ENCODE assay signal across 8 mouse cellular contexts in genomic region chr15:102355134-102355870, GRCm38 (mm10). TPM values are rescaled to one million over a fixed set of nuclear protein-coding genes. Genes with fewer than 3 reads are reported as not detected.
DNase-seq lines count a peak whose midpoint lies in the region; ATAC-seq lines count a peak whose summit lies in the region.

No protein-coding gene starts in this region.

- peaks cover 49% of the 10 kb centered on the region for H3K27me3 ChIP-seq in forebrain, embryonic 12.5 days

- ATAC-seq in CD4-positive, CD25-positive, alpha-beta regulatory T cell, adult 4 months: no peak
- peak; percentile 59 for ATAC-seq in forebrain, embryonic 12.5 days (ENCODE audit: low FRiP score)

- no peaks in the 10 kb centered on the region for H3K9me3 ChIP-seq in forebrain, embryonic 12.5 days

- no peaks in the 10 kb centered on the region for H3K36me3 ChIP-seq in forebrain, embryonic 12.5 days (replicated peaks)

- intact Hi-C loops in heart, postnatal 14 days (cut with DNase I): loop anchor here (1.0 kb wide), 1 partner anchor 21 kb away; no protein-coding TSS in a partner anchor

- H3K9ac ChIP-seq in forebrain, embryonic 12.5 days: peak overlapping the region; percentile 68

- WGBS in forebrain, embryonic 12.5 days: under 1% methylated on average over 49 of the region's 49 CpGs

- H3K4me2 ChIP-seq in forebrain, embryonic 12.5 days: peak overlapping the region; percentile 87

- DNase-seq in CD4-positive, CD25-positive, alpha-beta regulatory T cell, adult 2 months (ENCODE audit: low read depth, low spot score): peak; percentile 44
- DNase-seq in ZHBTc4 (ENCODE audit: low read depth, low spot score): peak; percentile 75
- peak; percentile 59 to 77 for DNase-seq in heart, postnatal 14 days
- DNase-seq in kidney, postnatal 36 days: peak; percentile 46 to 74
- DNase-seq in lung, postnatal 4 days: peak; percentile 63 to 73
- DNase-seq in right cerebral cortex, postnatal 4 days: peak; percentile 59

- H3K4me1 ChIP-seq in forebrain, embryonic 12.5 days: peaks cover 42% of the 10 kb centered on the region

- H3K27ac ChIP-seq in forebrain, embryonic 12.5 days: peak overlapping the region; percentile 71

- H3K4me3 ChIP-seq in forebrain, embryonic 12.5 days (replicated peaks): peak overlapping the region; percentile 49

RNA-seq across cellular contexts. Expression of gene Aaas, which starts 4.7 kb away (rescaled TPM):
- polyA plus RNA-seq in CD4-positive, CD25-positive, alpha-beta regulatory T cell, adult 4 months (2017; shearing (Covaris generic)): 10 to 100 TPM; 41.7 to 63.7 TPM
- polyA plus RNA-seq in forebrain, embryonic 12.5 days (2016; fragmentation: Nextera tagmentation; extraction: Ambion mirVana): 75.0 and 78.2 TPM in 2 replicates
- total RNA-seq in heart, postnatal 14 days (2021): 10 to 100 TPM in 1 of 2 experiments, 1 to 10 TPM in 1; 9.5 to 15.2 TPM

RNA-seq across cellular contexts. Expression of gene Sp7, which starts 11.7 kb away (rescaled TPM):
- not detected for polyA plus RNA-seq in CD4-positive, CD25-positive, alpha-beta regulatory T cell, adult 4 months (2017; shearing (Covaris generic))
- polyA plus RNA-seq in forebrain, embryonic 12.5 days (2016; fragmentation: Nextera tagmentation; extraction: Ambion mirVana): 0.32 and 0.46 TPM in 2 replicates
- total RNA-seq in heart, postnatal 14 days (2021): not detected

RNA-seq across cellular contexts. Expression of gene Myg1, which starts 23.8 kb away (rescaled TPM):
- 100 to 1,000 TPM; 119 to 124 TPM for polyA plus RNA-seq in CD4-positive, CD25-positive, alpha-beta regulatory T cell, adult 4 months (2017; shearing (Covaris generic))
- 105 and 110 TPM in 2 replicates for polyA plus RNA-seq in forebrain, embryonic 12.5 days (2016; fragmentation: Nextera tagmentation; extraction: Ambion mirVana)
- 10 to 100 TPM; 21.0 to 24.3 TPM for total RNA-seq in heart, postnatal 14 days (2021)

RNA-seq across cellular contexts. Expression of gene Pfdn5, which starts 29.4 kb away (rescaled TPM):
- polyA plus RNA-seq in CD4-positive, CD25-positive, alpha-beta regulatory T cell, adult 4 months (2017; shearing (Covaris generic)): 1,000 to 10,000 TPM; 1,296 to 1,302 TPM
- polyA plus RNA-seq in forebrain, embryonic 12.5 days (2016; fragmentation: Nextera tagmentation; extraction: Ambion mirVana): 352 and 355 TPM in 2 replicates
- total RNA-seq in heart, postnatal 14 days (2021): 100 to 1,000 TPM; 262 to 287 TPM

RNA-seq across cellular contexts. Expression of gene Sp1, which starts 50.6 kb away (rescaled TPM):
- 10 to 100 TPM; 19.0 to 22.2 TPM for polyA plus RNA-seq in CD4-positive, CD25-positive, alpha-beta regulatory T cell, adult 4 months (2017; shearing (Covaris generic))
- 10.8 and 11.2 TPM in 2 replicates for polyA plus RNA-seq in forebrain, embryonic 12.5 days (2016; fragmentation: Nextera tagmentation; extraction: Ambion mirVana)
- 10 to 100 TPM; 47.5 to 52.3 TPM for total RNA-seq in heart, postnatal 14 days (2021)
